Mouse (Mus musculus): ENCODE data around the gene Tmem117. TPM values are rescaled to one million over a fixed set of nuclear protein-coding genes. Genes with fewer than 3 reads are reported as not detected.

Gene Tmem117
- polyA plus RNA-seq (2012; rRNA removed) = 0.20 and 0.42 TPM in 2 replicates

- peaks cover 3% of the 10 kb centered on the region; the same call in 1 of the 2 replicates for H3K27me3 ChIP-seq (ENCODE audit: control insufficient read depth, insufficient read depth, low read length)
- 1% methylated on average over 95 of the region's 96 CpGs for WGBS
- H3K27ac ChIP-seq (ENCODE audit: control insufficient read depth, insufficient read depth, low read length) = no peak within 1 kb of the TSS
- no peaks in the 10 kb centered on the region for H3K36me3 ChIP-seq (ENCODE audit: control insufficient read depth, insufficient read depth, low read length)
- TF ChIP-seq POLR2A (IDR thresholded peaks at IDR 0.05; ENCODE audit: control insufficient read depth, extremely low read depth, insufficient read depth, low read length, poor library complexity) (no peak), CTCF (IDR thresholded peaks at IDR 0.05; ENCODE audit: borderline replicate concordance, control insufficient read depth, extremely low read depth, insufficient read depth, low read length, poor library complexity) (no peak)
- DNase-seq = no peak
- H3K4me3 ChIP-seq (ENCODE audit: control insufficient read depth, insufficient read depth, low read length) = peak within 1 kb of the TSS; percentile 11; the same call in 1 of the 2 replicates
- no peaks in the 10 kb centered on the region for H3K4me1 ChIP-seq (replicated peaks; ENCODE audit: control insufficient read depth, insufficient read depth, low read length)
Measured at GRCm38 (mm10) chr15:94628830-94629601, at the start of gene Tmem117. Tmem117 (plus strand) TSS chr15:94629232.

DNA sequence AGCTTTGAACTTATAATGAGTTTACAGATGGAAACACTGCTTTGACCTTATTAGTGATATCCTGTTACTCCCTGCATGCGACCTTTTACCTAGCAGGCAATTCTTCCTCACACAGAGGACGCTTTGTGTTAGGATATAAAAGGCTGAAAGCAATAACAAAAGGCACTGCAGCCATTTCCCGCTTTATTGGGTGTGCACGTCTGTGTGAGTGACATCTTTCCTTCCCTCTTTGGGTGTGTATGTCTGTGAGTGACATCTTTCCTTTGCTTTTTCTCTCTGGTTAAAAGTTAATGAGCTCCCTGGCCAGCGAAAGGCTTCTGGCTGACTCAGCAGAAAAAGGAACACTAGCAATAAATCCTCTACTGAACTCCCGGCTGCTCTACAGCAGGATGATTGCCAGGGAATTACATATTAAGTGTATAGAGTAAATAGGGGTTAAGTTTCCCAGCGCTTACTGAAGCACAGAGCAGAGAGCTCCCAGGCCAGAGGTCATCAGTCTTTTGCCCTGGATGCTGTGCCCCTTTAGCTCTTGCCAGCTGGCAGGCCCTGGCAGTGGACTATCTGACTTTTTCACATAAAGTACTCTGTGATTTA lies 46.9 kb upstream of the Tmem117 start:
- TF ChIP-seq CTCF (IDR thresholded peaks at IDR 0.05; ENCODE audit: borderline replicate concordance, control insufficient read depth, extremely low read depth, insufficient read depth, low read length, poor library complexity) (no peak), POLR2A (IDR thresholded peaks at IDR 0.05; ENCODE audit: control insufficient read depth, extremely low read depth, insufficient read depth, low read length, poor library complexity) (no peak)
- DNase-seq = no peak
- Histone ChIP-seq H3K27ac (ENCODE audit: control insufficient read depth, insufficient read depth, low read length) (no peak overlapping the region), H3K27me3 (ENCODE audit: control insufficient read depth, insufficient read depth, low read length) (no peaks in the 10 kb centered on the region), H3K4me1 (replicated peaks; ENCODE audit: control insufficient read depth, insufficient read depth, low read length) (no peaks in the 10 kb centered on the region), H3K36me3 (ENCODE audit: control insufficient read depth, insufficient read depth, low read length) (peaks cover 66% of the 10 kb centered on the region), H3K4me3 (ENCODE audit: control insufficient read depth, insufficient read depth, low read length) (no peak overlapping the region)
- 93% methylated on average over 7 of the region's 7 CpGs for WGBS

DNA sequence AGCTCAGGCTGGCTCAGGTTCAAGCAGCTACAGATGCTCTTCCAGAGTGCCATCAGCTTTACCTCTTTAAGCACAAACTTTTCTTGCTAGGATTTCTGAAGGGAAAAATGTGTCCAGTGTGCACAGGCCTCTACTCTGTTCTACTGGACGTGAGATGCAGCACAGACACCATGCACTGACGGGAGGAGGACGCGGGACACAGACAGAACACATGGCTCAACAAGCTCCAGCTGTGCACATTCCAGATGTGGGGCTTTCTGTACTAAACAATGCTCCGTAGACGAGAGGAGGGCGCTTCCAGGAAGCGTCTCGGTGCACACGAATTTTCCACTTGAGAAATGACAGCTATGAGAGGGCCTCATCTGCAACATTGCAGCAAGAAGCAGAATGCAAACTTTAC lies 45.9 kb upstream of the Tmem117 start:
- Histone ChIP-seq H3K27me3 (ENCODE audit: control insufficient read depth, insufficient read depth, low read length) (no peaks in the 10 kb centered on the region), H3K4me1 (replicated peaks; ENCODE audit: control insufficient read depth, insufficient read depth, low read length) (no peaks in the 10 kb centered on the region), H3K4me3 (ENCODE audit: control insufficient read depth, insufficient read depth, low read length) (no peak overlapping the region), H3K36me3 (ENCODE audit: control insufficient read depth, insufficient read depth, low read length) (peaks cover 65% of the 10 kb centered on the region), H3K27ac (ENCODE audit: control insufficient read depth, insufficient read depth, low read length) (no peak overlapping the region)
- TF ChIP-seq CTCF (IDR thresholded peaks at IDR 0.05; ENCODE audit: borderline replicate concordance, control insufficient read depth, extremely low read depth, insufficient read depth, low read length, poor library complexity) (no peak), POLR2A (IDR thresholded peaks at IDR 0.05; ENCODE audit: control insufficient read depth, extremely low read depth, insufficient read depth, low read length, poor library complexity) (no peak)
- 97% methylated on average over 10 of the region's 10 CpGs for WGBS
- DNase-seq = no peak

DNA sequence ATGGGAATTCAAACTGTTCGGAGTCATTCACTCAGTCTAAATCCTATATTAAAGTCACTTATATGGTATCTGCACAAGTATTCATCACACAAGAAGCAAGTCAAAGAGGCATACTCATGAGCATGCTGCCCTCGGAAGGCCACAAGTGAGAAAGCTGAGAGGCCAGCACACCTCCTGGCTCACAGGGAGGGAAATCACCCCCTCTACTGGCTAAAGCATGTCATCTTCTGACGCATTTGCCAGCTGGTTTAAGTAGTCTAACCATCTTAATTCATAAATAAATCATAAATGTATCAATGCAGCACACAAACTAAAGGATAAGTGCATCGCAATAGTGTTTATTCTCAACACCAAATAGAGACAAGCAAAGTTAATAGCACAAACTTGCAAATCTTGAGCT lies 44.3 kb upstream of the Tmem117 start:
- 94% methylated on average over 4 of the region's 4 CpGs for WGBS

GRCm38 (mm10) chr15:94587826-94588715 lies 41.0 kb upstream of the Tmem117 start:
- Histone ChIP-seq H3K27me3 (ENCODE audit: control insufficient read depth, insufficient read depth, low read length) (no peaks in the 10 kb centered on the region), H3K4me3 (ENCODE audit: control insufficient read depth, insufficient read depth, low read length) (no peak overlapping the region), H3K36me3 (ENCODE audit: control insufficient read depth, insufficient read depth, low read length) (peaks cover 32% of the 10 kb centered on the region), H3K27ac (ENCODE audit: control insufficient read depth, insufficient read depth, low read length) (no peak overlapping the region), H3K4me1 (replicated peaks; ENCODE audit: control insufficient read depth, insufficient read depth, low read length) (no peaks in the 10 kb centered on the region)
- 87% methylated on average over 9 of the region's 9 CpGs for WGBS
- DNase-seq = no peak
- TF ChIP-seq POLR2A (IDR thresholded peaks at IDR 0.05; ENCODE audit: control insufficient read depth, extremely low read depth, insufficient read depth, low read length, poor library complexity) (no peak), CTCF (IDR thresholded peaks at IDR 0.05; ENCODE audit: borderline replicate concordance, control insufficient read depth, extremely low read depth, insufficient read depth, low read length, poor library complexity) (no peak)

More for the DNA sequence above, 44.3 kb upstream of the Tmem117 start:
- Histone ChIP-seq H3K4me3 (ENCODE audit: control insufficient read depth, insufficient read depth, low read length) (no peak overlapping the region), H3K36me3 (ENCODE audit: control insufficient read depth, insufficient read depth, low read length) (peaks cover 55% of the 10 kb centered on the region), H3K27ac (ENCODE audit: control insufficient read depth, insufficient read depth, low read length) (no peak overlapping the region), H3K4me1 (replicated peaks; ENCODE audit: control insufficient read depth, insufficient read depth, low read length) (no peaks in the 10 kb centered on the region), H3K27me3 (ENCODE audit: control insufficient read depth, insufficient read depth, low read length) (no peaks in the 10 kb centered on the region)
- TF ChIP-seq CTCF (IDR thresholded peaks at IDR 0.05; ENCODE audit: borderline replicate concordance, control insufficient read depth, extremely low read depth, insufficient read depth, low read length, poor library complexity) (no peak), POLR2A (IDR thresholded peaks at IDR 0.05; ENCODE audit: control insufficient read depth, extremely low read depth, insufficient read depth, low read length, poor library complexity) (no peak)
- no peak for DNase-seq
